8 mouse cellular contexts compared by ENCODE assay signal in genomic region chr6:124808358-124809012, GRCm38 (mm10). TPM values are rescaled to one million over a fixed set of nuclear protein-coding genes. Genes with fewer than 3 reads are reported as not detected.
DNase-seq lines count a peak whose midpoint lies in the region; ATAC-seq and TF ChIP-seq lines count a peak whose summit lies in the region.

Spsb2 (plus strand) TSS chr6:124808661.

- whole genome bisulfite sequencing in embryonic facial prominence, embryonic 15.5 days, result 5% methylated on average over 29 of the region's 29 CpGs
- 3% methylated on average over 29 of the region's 29 CpGs for WGBS in heart, embryonic 13.5 days
- 2% methylated on average over 29 of the region's 29 CpGs for WGBS in kidney, postnatal 0 days
- 3% methylated on average over 29 of the region's 29 CpGs for WGBS in lung, postnatal 0 days

- peak; percentile 15 for ATAC-seq in CD4-positive, CD25-positive, alpha-beta regulatory T cell, adult 4 months
- peak; percentile 21 for ATAC-seq in embryonic facial prominence, embryonic 15.5 days (ENCODE audit: insufficient number of reproducible peaks, low FRiP score, low TSS enrichment, low read depth)
- peak; percentile 50 for ATAC-seq in heart, embryonic 13.5 days (ENCODE audit: extremely low read depth, insufficient number of reproducible peaks, low FRiP score, low TSS enrichment)
- ATAC-seq in kidney, postnatal 0 days (replicated peaks; ENCODE audit: low FRiP score, low read depth), result peak; percentile 44
- ATAC-seq in lung, postnatal 0 days, result peak; percentile 72

- TF ChIP-seq EP300 in lung, postnatal 0 days (IDR thresholded peaks at IDR 0.05), result no peak; the same call in 1 of the 2 replicates

- H3K27ac ChIP-seq in embryonic facial prominence, embryonic 15.5 days (replicated peaks), result peak within 1 kb of the TSS; percentile 88
- peak within 1 kb of the TSS; percentile 97 for H3K27ac ChIP-seq in heart, embryonic 13.5 days (replicated peaks)
- H3K27ac ChIP-seq in kidney, postnatal 0 days, result peak within 1 kb of the TSS; percentile 95
- H3K27ac ChIP-seq in lung, postnatal 0 days (ENCODE audit: low read length), result peak within 1 kb of the TSS; percentile 97

- TF ChIP-seq CTCF in kidney, postnatal 0 days (IDR thresholded peaks at IDR 0.05; ENCODE audit: low read depth), result no peak
- TF ChIP-seq CTCF in lung, postnatal 0 days (IDR thresholded peaks at IDR 0.05), result no peak

- H3K4me1 ChIP-seq in embryonic facial prominence, embryonic 15.5 days, result peaks cover 52% of the 10 kb centered on the region
- peaks cover 62% of the 10 kb centered on the region for H3K4me1 ChIP-seq in heart, embryonic 13.5 days
- peaks cover 27% of the 10 kb centered on the region; the same call in 1 of the 2 replicates for H3K4me1 ChIP-seq in kidney, postnatal 0 days (replicated peaks; ENCODE audit: insufficient read depth, low read length)
- H3K4me1 ChIP-seq in lung, postnatal 0 days (ENCODE audit: insufficient read depth, low read depth, low read length), result peaks cover 16% of the 10 kb centered on the region

- no peaks in the 10 kb centered on the region for H3K27me3 ChIP-seq in embryonic facial prominence, embryonic 15.5 days
- H3K27me3 ChIP-seq in heart, embryonic 13.5 days (replicated peaks), result no peaks in the 10 kb centered on the region
- no peaks in the 10 kb centered on the region for H3K27me3 ChIP-seq in kidney, postnatal 0 days (ENCODE audit: insufficient read depth, low read length)
- no peaks in the 10 kb centered on the region for H3K27me3 ChIP-seq in lung, postnatal 0 days (replicated peaks; ENCODE audit: insufficient read depth, low read length)

- H3K9me3 ChIP-seq in embryonic facial prominence, embryonic 15.5 days (replicated peaks), result no peaks in the 10 kb centered on the region
- H3K9me3 ChIP-seq in heart, embryonic 13.5 days, result no peaks in the 10 kb centered on the region
- no peaks in the 10 kb centered on the region for H3K9me3 ChIP-seq in kidney, postnatal 0 days (replicated peaks; ENCODE audit: low read length)
- no peaks in the 10 kb centered on the region for H3K9me3 ChIP-seq in lung, postnatal 0 days (ENCODE audit: low read length)

- peak within 1 kb of the TSS; percentile 76 for H3K4me2 ChIP-seq in embryonic facial prominence, embryonic 15.5 days (replicated peaks)
- H3K4me2 ChIP-seq in heart, embryonic 13.5 days, result peak within 1 kb of the TSS; percentile 96
- peak within 1 kb of the TSS; percentile 99 for H3K4me2 ChIP-seq in kidney, postnatal 0 days (ENCODE audit: low read length)
- H3K4me2 ChIP-seq in lung, postnatal 0 days (replicated peaks; ENCODE audit: low read depth, low read length), result peak within 1 kb of the TSS; percentile 97

- peak; percentile 87 for DNase-seq in adrenal gland, postnatal 10 days
- DNase-seq in kidney, postnatal 0 days (ENCODE audit: low spot score), result peak; percentile 91
- peak; percentile 94 for DNase-seq in lung, postnatal 0 days (ENCODE audit: low spot score)
- peak; percentile 73 for DNase-seq in ovary, adult 18-20 months (ENCODE audit: low spot score)
- peak; percentile 72 for DNase-seq in urinary bladder, postnatal 25 days (ENCODE audit: low spot score)

- peak within 1 kb of the TSS; percentile 23 for H3K9ac ChIP-seq in embryonic facial prominence, embryonic 15.5 days
- peak within 1 kb of the TSS; percentile 87 for H3K9ac ChIP-seq in heart, embryonic 13.5 days
- peak within 1 kb of the TSS; percentile 72 for H3K9ac ChIP-seq in kidney, postnatal 0 days (ENCODE audit: low read depth, low read length)
- peak within 1 kb of the TSS; percentile 76 for H3K9ac ChIP-seq in lung, postnatal 0 days (replicated peaks; ENCODE audit: low read depth)

- peak within 1 kb of the TSS; percentile 49 for H3K4me3 ChIP-seq in embryonic facial prominence, embryonic 15.5 days (replicated peaks)
- peak within 1 kb of the TSS; percentile 70 for H3K4me3 ChIP-seq in heart, embryonic 13.5 days
- H3K4me3 ChIP-seq in kidney, postnatal 0 days (replicated peaks; ENCODE audit: low read depth, low read length), result peak within 1 kb of the TSS; percentile 64
- H3K4me3 ChIP-seq in lung, postnatal 0 days (ENCODE audit: low read depth, low read length), result peak within 1 kb of the TSS; percentile 77

- H3K36me3 ChIP-seq in embryonic facial prominence, embryonic 15.5 days, result peaks cover 24% of the 10 kb centered on the region
- H3K36me3 ChIP-seq in heart, embryonic 13.5 days, result peaks cover 29% of the 10 kb centered on the region
- peaks cover 6% of the 10 kb centered on the region; the same call in 1 of the 2 replicates for H3K36me3 ChIP-seq in kidney, postnatal 0 days (ENCODE audit: insufficient read depth, low read length)
- H3K36me3 ChIP-seq in lung, postnatal 0 days (ENCODE audit: insufficient read depth, low read length), result no peaks in the 10 kb centered on the region

RNA-seq across cellular contexts. Expression of gene Spsb2, which starts in this region (rescaled TPM):
- 1 to 10 TPM; 1.7 to 3.4 TPM for polyA plus RNA-seq in CD4-positive, CD25-positive, alpha-beta regulatory T cell, adult 4 months (2017; shearing (Covaris generic))
- 10 to 100 TPM; 11.7 to 15.2 TPM for total RNA-seq in adrenal gland, postnatal 10 days (2021)
- polyA plus RNA-seq in embryonic facial prominence, embryonic 15.5 days (2015; fragmentation: Nextera tagmentation; extraction: Ambion mirVana), result 16.4 and 17.5 TPM in 2 replicates
- polyA plus RNA-seq in heart, embryonic 13.5 days (2015; fragmentation: Nextera tagmentation; extraction: Ambion mirVana), result 8.4 and 10.9 TPM in 2 replicates
- 26.1 and 27.4 TPM in 2 replicates for polyA plus RNA-seq in kidney, postnatal 0 days (2015; fragmentation: Nextera tagmentation; extraction: Ambion mirVana)
- polyA plus RNA-seq in lung, postnatal 0 days (2015; fragmentation: Nextera tagmentation; extraction: Ambion mirVana), result 27.6 and 33.7 TPM in 2 replicates

Comparison
In these comparisons a context has a peak if more than half of its experiments do, and no peak if none do; other contexts are left out.
1. Peak in every context shown above with its lines: DNase-seq, ATAC-seq, H3K4me3 ChIP-seq and H3K27ac ChIP-seq.
2. ATAC-seq: peak in every context shown above with its lines; median percentile 72 in lung, postnatal 0 days; 50 in heart, embryonic 13.5 days; 44 in kidney, postnatal 0 days; 21 in embryonic facial prominence, embryonic 15.5 days; 15 in CD4-positive, CD25-positive, alpha-beta regulatory T cell, adult 4 months.
3. H3K9ac ChIP-seq: peak in every context shown above with its lines; median percentile 87 in heart, embryonic 13.5 days; 76 in lung, postnatal 0 days; 72 in kidney, postnatal 0 days; 23 in embryonic facial prominence, embryonic 15.5 days.